Mouse (Mus musculus): ENCODE measurements around the gene Txlna. TPM values are rescaled to one million over a fixed set of nuclear protein-coding genes. Genes with fewer than 3 reads are reported as not detected.

The Txlna gene
- total and polyA plus RNA-seq, 2 experiments from 2014 or later: 22.7 to 28.3 TPM

DNA sequence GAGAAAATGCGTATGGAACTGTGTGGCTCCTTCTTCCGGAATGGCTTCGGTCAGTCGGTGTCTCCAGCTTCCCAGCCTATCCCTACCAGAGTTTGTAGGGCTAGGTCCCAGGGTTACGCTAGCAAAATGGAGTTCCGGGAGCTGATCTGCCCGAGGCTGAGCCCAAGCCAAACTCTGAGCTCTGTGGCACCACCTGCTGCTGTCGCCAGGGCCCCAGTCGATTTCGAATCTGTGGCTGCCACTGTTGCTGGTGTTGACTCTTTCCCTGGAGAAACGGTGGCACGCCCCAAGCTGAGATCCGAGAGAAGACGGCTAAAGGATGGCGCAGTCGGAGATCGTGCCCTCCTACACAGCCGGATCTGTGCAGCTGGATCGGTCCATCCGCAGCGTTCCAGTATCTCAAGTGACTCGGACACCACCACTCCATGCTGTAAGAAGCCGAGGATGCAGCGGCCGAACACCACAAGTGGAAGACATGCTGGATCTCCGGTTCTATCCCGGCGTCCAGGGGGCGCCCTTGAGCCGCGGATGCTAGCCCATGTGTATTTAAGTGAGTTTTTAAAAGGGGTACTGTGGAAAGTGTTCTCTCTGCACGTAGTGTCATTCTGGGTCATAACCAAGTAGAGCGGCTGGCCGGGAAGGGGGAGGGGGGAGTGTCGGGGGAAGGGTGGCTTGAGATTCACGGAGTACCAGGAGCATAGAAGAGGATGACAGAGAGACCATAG is 55.8 kb downstream of the Txlna start:
- 2% methylated on average over 36 of the region's 36 CpGs for WGBS
- peak overlapping the region; percentile 50 for H3K4me3 ChIP-seq (ENCODE audit: low read depth, low read length)
- H3K9ac ChIP-seq (replicated peaks; ENCODE audit: low read depth, low read length): peak overlapping the region; percentile 50
- peak overlapping the region; percentile 73 for H3K4me2 ChIP-seq (ENCODE audit: low read depth, low read length)
- H3K9me3 ChIP-seq (replicated peaks; ENCODE audit: control insufficient read depth, low read length): no peaks in the 10 kb centered on the region
- 0 out of 2 replicates have a peak, but pooled peaks cover under 1% of the 10 kb centered on the region for H3K36me3 ChIP-seq (replicated peaks; ENCODE audit: control insufficient read depth, insufficient read depth, low read length)
- ATAC-seq (ENCODE audit: insufficient read depth, low read depth) (peak; percentile 81), DNase-seq (ENCODE audit: low spot score) (peak; percentile 74)
- H3K27me3 ChIP-seq (ENCODE audit: control insufficient read depth, insufficient read depth, low read length): no peaks in the 10 kb centered on the region
- peaks cover 6% of the 10 kb centered on the region; the same call in 1 of the 2 replicates for H3K4me1 ChIP-seq (ENCODE audit: control insufficient read depth, insufficient read depth)
- TF ChIP-seq CTCF (IDR thresholded peaks at IDR 0.05; ENCODE audit: low read depth) (peak; percentile 66), EP300 (IDR thresholded peaks at IDR 0.05; ENCODE audit: low read depth) (no peak)
- peak overlapping the region; percentile 61 for H3K27ac ChIP-seq (ENCODE audit: low read depth)

DNA sequence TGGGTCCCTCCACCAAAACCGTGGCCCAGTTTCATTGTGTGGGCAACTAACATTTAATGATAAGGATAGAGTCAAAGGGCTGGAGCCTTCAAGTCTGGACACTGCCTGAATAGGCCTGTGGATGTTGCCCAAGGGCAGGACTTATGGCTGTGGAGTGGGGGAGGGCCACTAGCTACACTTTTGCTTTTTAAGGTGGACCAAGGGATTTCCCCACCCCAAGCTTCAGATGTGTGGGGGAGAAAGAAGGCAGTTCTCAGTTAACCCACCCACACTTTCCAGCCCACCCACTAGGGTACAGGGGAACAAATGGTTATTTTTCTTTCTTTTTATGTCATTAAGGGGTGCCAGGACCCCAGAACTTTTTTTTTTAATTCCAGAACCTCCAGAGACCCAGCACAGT is 56.5 kb downstream of the Txlna start:
- DNase-seq (ENCODE audit: low spot score) (no peak), ATAC-seq (ENCODE audit: insufficient read depth, low read depth) (no peak)
- Histone ChIP-seq H3K9ac (replicated peaks; ENCODE audit: low read depth, low read length) (peak overlapping the region; percentile 50; the same call in 1 of the 2 replicates), H3K4me2 (ENCODE audit: low read depth, low read length) (peak overlapping the region; percentile 73), H3K36me3 (replicated peaks; ENCODE audit: control insufficient read depth, insufficient read depth, low read length) (no peaks in the 10 kb centered on the region), H3K9me3 (replicated peaks; ENCODE audit: control insufficient read depth, low read length) (no peaks in the 10 kb centered on the region), H3K27ac (ENCODE audit: low read depth) (peak overlapping the region; percentile 61), H3K4me3 (ENCODE audit: low read depth, low read length) (peak overlapping the region; percentile 50), H3K27me3 (ENCODE audit: control insufficient read depth, insufficient read depth, low read length) (no peaks in the 10 kb centered on the region), H3K4me1 (ENCODE audit: control insufficient read depth, insufficient read depth) (peaks cover 6% of the 10 kb centered on the region; the same call in 1 of the 2 replicates)
- TF ChIP-seq CTCF (IDR thresholded peaks at IDR 0.05; ENCODE audit: low read depth) (no peak), EP300 (IDR thresholded peaks at IDR 0.05; ENCODE audit: low read depth) (no peak)
- 67% methylated on average over 1 of the region's 1 CpGs for WGBS

DNA sequence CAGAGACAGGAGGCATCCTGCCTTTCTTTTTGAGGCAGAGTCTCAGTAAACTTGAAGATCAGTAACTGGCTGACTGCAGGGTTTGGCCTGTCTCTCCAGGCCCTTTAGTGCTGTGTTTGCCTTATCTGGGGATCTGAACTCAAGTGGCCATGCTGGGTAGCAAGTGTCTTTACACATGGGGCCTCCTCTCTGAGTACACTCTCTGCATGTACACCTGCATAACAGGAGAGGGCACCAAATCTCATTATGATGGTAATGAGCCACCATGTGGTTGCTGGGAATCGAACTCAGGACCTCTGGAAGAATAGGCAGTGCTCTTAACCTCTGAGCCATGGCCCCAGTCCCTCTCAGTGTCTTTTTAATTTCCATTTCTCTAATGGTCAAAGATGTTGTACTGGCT is 58.6 kb downstream of the Txlna start:
- no peaks in the 10 kb centered on the region for H3K9me3 ChIP-seq (replicated peaks; ENCODE audit: control insufficient read depth, low read length)
- no peak overlapping the region for H3K9ac ChIP-seq (replicated peaks; ENCODE audit: low read depth, low read length)
- peaks cover 14% of the 10 kb centered on the region for H3K4me1 ChIP-seq (ENCODE audit: control insufficient read depth, insufficient read depth)
- DNase-seq (ENCODE audit: low spot score) (no peak), ATAC-seq (ENCODE audit: insufficient read depth, low read depth) (no peak)
- H3K4me2 ChIP-seq (ENCODE audit: low read depth, low read length): no peak overlapping the region
- WGBS: 85% methylated on average over 1 of the region's 1 CpGs
- no peak overlapping the region for H3K27ac ChIP-seq (ENCODE audit: low read depth)
- H3K27me3 ChIP-seq (ENCODE audit: control insufficient read depth, insufficient read depth, low read length): no peaks in the 10 kb centered on the region
- TF ChIP-seq CTCF (IDR thresholded peaks at IDR 0.05; ENCODE audit: low read depth): no peak
- no peak for TF ChIP-seq EP300 (IDR thresholded peaks at IDR 0.05; ENCODE audit: low read depth)
- no peak overlapping the region for H3K4me3 ChIP-seq (ENCODE audit: low read depth, low read length)
- no peaks in the 10 kb centered on the region for H3K36me3 ChIP-seq (replicated peaks; ENCODE audit: control insufficient read depth, insufficient read depth, low read length)

DNA sequence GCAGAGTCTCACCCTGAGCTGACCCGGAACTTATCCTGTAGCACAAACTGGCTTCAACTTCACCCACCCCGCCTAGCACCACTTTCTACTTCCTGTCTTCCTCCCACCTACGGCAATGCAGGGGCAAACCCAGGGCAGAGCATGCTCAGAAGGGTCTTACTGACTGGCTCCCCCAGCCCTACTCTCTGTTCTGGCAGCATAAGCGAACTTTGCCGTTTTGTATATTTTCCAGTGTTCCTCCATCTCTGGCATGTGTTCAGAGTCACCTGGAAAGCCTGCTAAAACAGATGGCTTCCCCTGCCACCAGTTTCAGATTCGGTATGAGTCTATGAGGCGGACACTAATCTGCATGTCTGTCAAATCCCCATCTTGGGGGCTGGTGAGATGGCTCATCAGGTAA is 60.5 kb downstream of the Txlna start:
- DNase-seq (ENCODE audit: low spot score) (peak; percentile 8), ATAC-seq (ENCODE audit: insufficient read depth, low read depth) (no peak)
- H3K4me1 ChIP-seq (ENCODE audit: control insufficient read depth, insufficient read depth): peaks cover 14% of the 10 kb centered on the region
- H3K27ac ChIP-seq (ENCODE audit: low read depth): peak overlapping the region; percentile 52
- H3K9me3 ChIP-seq (replicated peaks; ENCODE audit: control insufficient read depth, low read length): no peaks in the 10 kb centered on the region
- H3K27me3 ChIP-seq (ENCODE audit: control insufficient read depth, insufficient read depth, low read length): no peaks in the 10 kb centered on the region
- no peak overlapping the region for H3K9ac ChIP-seq (replicated peaks; ENCODE audit: low read depth, low read length)
- H3K4me2 ChIP-seq (ENCODE audit: low read depth, low read length): no peak overlapping the region
- WGBS: 56% methylated on average over 7 of the region's 7 CpGs
- no peaks in the 10 kb centered on the region for H3K36me3 ChIP-seq (replicated peaks; ENCODE audit: control insufficient read depth, insufficient read depth, low read length)
- H3K4me3 ChIP-seq (ENCODE audit: low read depth, low read length): no peak overlapping the region
- TF ChIP-seq CTCF (IDR thresholded peaks at IDR 0.05; ENCODE audit: low read depth) (no peak), EP300 (IDR thresholded peaks at IDR 0.05; ENCODE audit: low read depth) (no peak)

DNA sequence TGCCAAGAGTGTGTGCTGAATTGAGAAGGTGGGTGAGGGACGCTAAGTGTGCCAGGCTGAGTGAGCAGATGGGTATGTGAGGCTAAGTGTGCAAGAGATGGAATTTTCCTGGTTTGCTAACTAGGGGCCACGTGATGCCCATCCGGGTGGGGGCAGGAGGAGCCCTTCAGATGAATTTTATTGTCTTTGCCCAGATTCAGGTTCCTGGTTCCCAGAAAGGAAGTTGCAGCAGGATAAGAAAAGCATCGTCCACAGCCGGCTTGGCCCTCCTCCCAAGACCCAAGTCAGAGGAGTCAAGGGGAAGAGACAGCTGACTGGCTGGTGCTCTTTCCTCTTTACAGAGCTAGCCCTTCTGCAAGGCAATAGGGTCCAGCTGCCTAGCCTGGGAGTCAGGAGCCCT is 62.4 kb downstream of the Txlna start, which contains the start of gene Fam167b:
Fam167b (minus strand) TSS at position 84 of the 400 bp plus-strand sequence.
- H3K9me3 ChIP-seq (replicated peaks; ENCODE audit: control insufficient read depth, low read length): no peaks in the 10 kb centered on the region
- H3K9ac ChIP-seq (replicated peaks; ENCODE audit: low read depth, low read length): no peak within 1 kb of the TSS
- H3K4me2 ChIP-seq (ENCODE audit: low read depth, low read length): peak within 1 kb of the TSS; percentile 51
- H3K27me3 ChIP-seq (ENCODE audit: control insufficient read depth, insufficient read depth, low read length): no peaks in the 10 kb centered on the region
- 43% methylated on average over 5 of the region's 5 CpGs for WGBS
- peak; percentile 45; the same call in 1 of the 2 replicates for ATAC-seq (ENCODE audit: insufficient read depth, low read depth)
- peaks cover 7% of the 10 kb centered on the region; the same call in 1 of the 2 replicates for H3K4me1 ChIP-seq (ENCODE audit: control insufficient read depth, insufficient read depth)
- TF ChIP-seq EP300 (IDR thresholded peaks at IDR 0.05; ENCODE audit: low read depth): no peak
- no peak for TF ChIP-seq CTCF (IDR thresholded peaks at IDR 0.05; ENCODE audit: low read depth)
- no peaks in the 10 kb centered on the region for H3K36me3 ChIP-seq (replicated peaks; ENCODE audit: control insufficient read depth, insufficient read depth, low read length)
- peak within 1 kb of the TSS; percentile 66 for H3K27ac ChIP-seq (ENCODE audit: low read depth)
- peak; percentile 54 for DNase-seq (ENCODE audit: low spot score)
- peak within 1 kb of the TSS; percentile 26; the same call in 1 of the 2 replicates for H3K4me3 ChIP-seq (ENCODE audit: low read depth, low read length)

Data from heart, postnatal 0 days (tissue).